Mouse (Mus musculus) liver, embryonic 15.5 days (tissue): ENCODE measurements around the gene Sprr2a2. TPM values are rescaled to one million over a fixed set of nuclear protein-coding genes. Genes with fewer than 3 reads are reported as not detected.
"Not testable (repeated sequence)": the region's sequence is repeated elsewhere in the genome, so short reads cannot be mapped to it uniquely, and the experiment has no call there.

Source experiments
- ATAC-seq: fragments of 200-750 bp; cut with Nextera tagmentation; 2 replicates; pipeline ENCODE4 v1.8.0; 2017; ENCODE audit warnings: moderate number of reproducible peaks, mild to moderate bottlenecking, moderate library complexity; ENCODE audit not compliant: insufficient read depth
- H3K27ac ChIP-seq: fragments of 300-500 bp; sonication (generic); replicated peaks from 2 replicates; pipeline ENCODE4 v1.5.1; 2015; ENCODE audit warnings: mild to moderate bottlenecking, inconsistent platforms
- H3K27me3 ChIP-seq: fragments of 300-500 bp; sonication (generic); 2 replicates; pipeline ENCODE4 v1.6.1; 2015; ENCODE audit warnings: mild to moderate bottlenecking, inconsistent platforms
- H3K36me3 ChIP-seq: fragments of 300-500 bp; sonication (generic); replicated peaks from 2 replicates; pipeline ENCODE4 v1.6.1; 2015; ENCODE audit warnings: moderate library complexity, mild to moderate bottlenecking, inconsistent platforms
- H3K4me1 ChIP-seq: fragments of 300-500 bp; sonication (generic); replicated peaks from 2 replicates; pipeline ENCODE4 v1.6.1; 2015; ENCODE audit warnings: inconsistent platforms
- H3K4me2 ChIP-seq: fragments of 300-500 bp; sonication (generic); 2 replicates; pipeline ENCODE4 v1.6.1; 2015; ENCODE audit warnings: moderate library complexity, mild to moderate bottlenecking, inconsistent platforms
- H3K4me3 ChIP-seq: fragments of 300-500 bp; sonication (generic); replicated peaks from 2 replicates; pipeline ENCODE4 v1.5.1; 2015; ENCODE audit warnings: mild to moderate bottlenecking, inconsistent platforms
- H3K9ac ChIP-seq: fragments of 300-500 bp; sonication (generic); 2 replicates; pipeline ENCODE4 v1.6.1; 2015; ENCODE audit warnings: moderate library complexity, mild to moderate bottlenecking, inconsistent platforms
- H3K9me3 ChIP-seq: fragments of 300-500 bp; sonication (generic); replicated peaks from 2 replicates; pipeline ENCODE4 v1.6.1; 2016; ENCODE audit warnings: inconsistent platforms
- WGBS: fragments of 180-500 bp; shearing (Covaris S2); methylation state at CpG from one replicate; pipeline ENCODE4 v1.1.7; 2015; ENCODE audit warnings: mixed read lengths; ENCODE audit not compliant: insufficient replicate concordance; 5-methylcytosine and 5-hydroxymethylcytosine counted together
- polyA plus RNA-seq: library from polyadenylated mRNA; unstranded; fragments of >200 nt; fragmentation: Nextera tagmentation; extraction: Ambion mirVana; gene quantifications from 2 replicates; pipeline ENCODE4 v1.2.1, GENCODE M21; 2015

Gene Sprr2a2
- polyA plus RNA-seq, 1 experiment from 2014 or later, result 0.30 TPM

DNA sequence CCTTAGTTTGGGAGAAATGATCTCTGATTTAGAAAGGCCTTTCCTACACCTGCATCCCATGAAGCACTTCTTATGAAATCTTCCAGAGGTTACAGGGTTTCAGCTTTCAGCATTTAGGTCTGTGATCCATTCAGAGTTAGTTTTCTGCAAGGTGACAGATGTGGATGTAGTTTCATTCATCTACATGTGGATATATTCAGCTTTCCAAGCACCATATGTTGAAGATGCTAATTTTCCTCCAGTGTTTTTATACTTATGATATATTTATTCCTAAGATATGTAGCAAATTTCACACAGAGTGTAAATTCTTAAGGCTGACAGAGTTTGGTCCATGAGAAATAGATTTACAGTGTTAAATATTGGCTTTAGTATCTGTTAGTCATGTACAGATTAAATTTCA lies 23.0 kb downstream of the Sprr2a2 start:
- ATAC-seq, result not testable (repeated sequence)

DNA sequence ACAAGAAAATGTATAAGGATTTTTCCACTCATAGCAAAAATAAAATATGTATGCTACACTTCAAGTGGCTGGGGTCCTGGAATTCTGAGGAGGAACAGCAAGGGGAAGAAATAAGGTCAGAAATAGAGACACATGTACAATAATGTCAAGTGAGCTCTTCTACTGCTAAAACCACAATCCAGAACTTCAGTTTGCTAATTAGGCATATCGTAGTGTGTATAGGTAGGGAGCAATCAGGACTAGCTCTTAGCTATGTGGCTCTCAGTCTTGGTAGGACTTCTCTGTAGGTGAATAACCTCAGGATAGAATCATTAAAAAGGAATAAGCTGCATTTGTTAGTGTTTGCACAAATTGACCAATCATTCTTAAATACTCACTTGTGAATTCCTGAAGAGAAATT lies 23.5 kb downstream of the Sprr2a2 start:
- H3K36me3 ChIP-seq, H3K4me2 ChIP-seq, ATAC-seq, H3K4me3 ChIP-seq, H3K27ac ChIP-seq, H3K9me3 ChIP-seq, H3K4me1 ChIP-seq, H3K9ac ChIP-seq, H3K27me3 ChIP-seq: not testable (repeated sequence)
- WGBS, result no CpG with 5 or more reads among the region's 1 CpGs

More for the DNA sequence above, 23.0 kb downstream of the Sprr2a2 start:
- H3K36me3 ChIP-seq, H3K4me2 ChIP-seq, H3K27me3 ChIP-seq, H3K9me3 ChIP-seq, H3K27ac ChIP-seq, H3K4me1 ChIP-seq, H3K4me3 ChIP-seq, H3K9ac ChIP-seq: not testable (repeated sequence)

DNA sequence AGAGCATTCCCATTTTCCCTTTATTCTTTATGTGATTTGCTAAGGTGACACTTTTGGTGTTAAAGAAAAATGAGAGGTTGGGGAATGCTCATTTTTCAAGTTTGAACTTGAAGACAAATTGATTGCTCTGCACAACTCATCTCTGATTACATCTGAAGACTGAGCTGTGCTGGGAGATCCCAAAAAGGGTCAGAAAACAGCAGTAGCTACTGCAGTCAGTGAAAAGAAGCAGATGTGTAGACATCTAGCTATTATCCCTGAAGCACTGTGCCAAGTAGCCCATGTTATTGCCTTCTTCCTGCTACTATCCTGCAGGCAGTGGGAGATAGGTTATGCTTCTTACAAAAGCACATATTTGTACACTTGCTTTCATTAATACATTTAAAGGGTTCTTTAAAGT lies 29.1 kb downstream of the Sprr2a2 start:
- ATAC-seq, H3K4me3 ChIP-seq, H3K9ac ChIP-seq, H3K4me1 ChIP-seq, H3K27ac ChIP-seq, H3K27me3 ChIP-seq, H3K36me3 ChIP-seq, H3K9me3 ChIP-seq, H3K4me2 ChIP-seq: not testable (repeated sequence)

- H3K9me3 ChIP-seq, H3K4me1 ChIP-seq, H3K27me3 ChIP-seq, H3K4me3 ChIP-seq, H3K36me3 ChIP-seq, H3K27ac ChIP-seq, H3K9ac ChIP-seq, H3K4me2 ChIP-seq: not testable (repeated sequence)
- ATAC-seq, result peak; percentile 38
- no CpG with 5 or more reads among the region's 10 CpGs for WGBS
Observed at GRCm38 (mm10) chr3:92246245-92246644, 30.5 kb downstream of the Sprr2a2 start.

- ATAC-seq, H3K9ac ChIP-seq, H3K27ac ChIP-seq, H3K27me3 ChIP-seq, H3K4me1 ChIP-seq, H3K9me3 ChIP-seq, H3K36me3 ChIP-seq, H3K4me2 ChIP-seq, H3K4me3 ChIP-seq: not testable (repeated sequence)
Observed at GRCm38 (mm10) chr3:92248494-92248893, 32.8 kb downstream of the Sprr2a2 start.

GRCm38 (mm10) chr3:92250450-92250849 lies 34.7 kb downstream of the Sprr2a2 start:
- H3K9me3 ChIP-seq, H3K9ac ChIP-seq, H3K4me1 ChIP-seq, H3K36me3 ChIP-seq, H3K27me3 ChIP-seq, H3K27ac ChIP-seq, H3K4me2 ChIP-seq, H3K4me3 ChIP-seq, ATAC-seq: not testable (repeated sequence)
- whole genome bisulfite sequencing, result 73% methylated on average over 2 of the region's 2 CpGs

DNA sequence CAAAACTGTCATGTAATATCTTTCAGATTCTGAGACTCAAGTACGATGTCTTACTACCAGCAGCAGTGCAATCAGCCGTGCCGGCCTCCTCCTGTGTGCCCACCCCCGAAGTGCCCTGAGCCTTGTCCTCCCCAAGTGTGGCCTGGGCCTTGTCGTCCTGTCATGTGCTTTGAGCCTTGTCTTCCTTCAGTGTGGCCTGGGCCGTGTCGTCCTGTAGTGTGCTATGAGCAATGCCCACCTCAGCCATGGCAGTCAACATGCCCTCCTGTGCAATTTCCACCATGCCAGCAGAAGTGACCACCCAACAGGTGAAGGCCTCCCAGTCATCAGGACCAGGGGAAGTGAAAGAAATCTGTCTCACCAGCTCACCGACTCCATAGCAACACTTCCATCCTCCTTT lies 38.1 kb downstream of the Sprr2a2 start:
- not testable (repeated sequence) for H3K36me3 ChIP-seq, H3K4me3 ChIP-seq, H3K9ac ChIP-seq, H3K9me3 ChIP-seq, H3K27me3 ChIP-seq, H3K27ac ChIP-seq, H3K4me2 ChIP-seq, H3K4me1 ChIP-seq
- peak; percentile 44; the same call in 1 of the 2 replicates for ATAC-seq
- no CpG with 5 or more reads among the region's 8 CpGs for WGBS

- not testable (repeated sequence) for H3K4me3 ChIP-seq, H3K4me2 ChIP-seq, H3K36me3 ChIP-seq, H3K9me3 ChIP-seq, ATAC-seq, H3K27me3 ChIP-seq, H3K27ac ChIP-seq, H3K4me1 ChIP-seq, H3K9ac ChIP-seq
Observed at GRCm38 (mm10) chr3:92258526-92258925, 42.8 kb downstream of the Sprr2a2 start.

GRCm38 (mm10) chr3:92263462-92263861 lies 47.7 kb downstream of the Sprr2a2 start:
- H3K27ac ChIP-seq, H3K9ac ChIP-seq, H3K27me3 ChIP-seq, H3K4me3 ChIP-seq, ATAC-seq, H3K9me3 ChIP-seq, H3K4me2 ChIP-seq, H3K4me1 ChIP-seq, H3K36me3 ChIP-seq: not testable (repeated sequence)
- no CpG with 5 or more reads among the region's 2 CpGs for WGBS

DNA sequence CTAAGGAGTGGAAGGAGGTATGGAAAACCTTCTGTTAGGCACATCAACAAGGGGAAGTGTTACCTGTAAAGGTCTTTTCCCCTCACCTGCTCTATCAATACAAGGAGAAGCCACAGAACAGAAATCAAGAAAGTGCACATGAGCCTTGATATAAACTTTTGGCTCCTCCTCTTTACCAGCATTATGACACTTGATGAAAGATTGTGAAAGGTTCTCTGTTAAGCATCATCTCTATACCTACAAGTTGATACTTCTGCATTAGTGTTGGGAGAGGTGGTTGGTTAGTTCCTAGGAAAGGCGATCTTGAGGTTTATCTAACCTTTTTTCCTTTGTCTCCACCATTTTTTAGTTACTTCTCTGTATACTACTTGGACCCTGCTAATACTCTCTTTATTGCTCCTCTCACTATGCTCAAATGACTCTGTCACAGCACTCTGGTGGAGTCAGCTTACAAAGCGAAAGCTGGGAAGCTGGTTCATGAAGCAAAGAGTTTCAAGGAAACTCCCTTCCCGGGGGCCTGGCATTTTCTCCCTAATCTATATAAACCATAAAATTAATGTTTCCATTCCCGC lies 55.8 kb downstream of the Sprr2a2 start:
- not testable (repeated sequence) for H3K9me3 ChIP-seq, H3K4me2 ChIP-seq, H3K27me3 ChIP-seq, H3K36me3 ChIP-seq, H3K4me3 ChIP-seq, H3K4me1 ChIP-seq, H3K9ac ChIP-seq, H3K27ac ChIP-seq, ATAC-seq
- WGBS, result no CpG with 5 or more reads among the region's 4 CpGs

GRCm38 (mm10) chr3:92273504-92273903 lies 57.8 kb downstream of the Sprr2a2 start:
- not testable (repeated sequence) for H3K4me1 ChIP-seq, H3K9ac ChIP-seq, H3K36me3 ChIP-seq, H3K4me2 ChIP-seq, H3K27me3 ChIP-seq, H3K9me3 ChIP-seq, H3K27ac ChIP-seq, ATAC-seq, H3K4me3 ChIP-seq

DNA sequence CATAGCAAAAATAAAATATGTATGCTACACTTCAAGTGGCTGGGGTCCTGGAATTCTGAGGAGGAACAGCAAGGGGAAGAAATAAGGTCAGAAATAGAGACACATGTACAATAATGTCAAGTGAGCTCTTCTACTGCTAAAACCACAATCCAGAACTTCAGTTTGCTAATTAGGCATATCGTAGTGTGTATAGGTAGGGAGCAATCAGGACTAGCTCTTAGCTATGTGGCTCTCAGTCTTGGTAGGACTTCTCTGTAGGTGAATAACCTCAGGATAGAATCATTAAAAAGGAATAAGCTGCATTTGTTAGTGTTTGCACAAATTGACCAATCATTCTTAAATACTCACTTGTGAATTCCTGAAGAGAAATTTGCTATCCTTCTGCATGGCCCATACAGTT lies 58.3 kb downstream of the Sprr2a2 start:
- ATAC-seq, H3K9me3 ChIP-seq, H3K4me1 ChIP-seq, H3K36me3 ChIP-seq, H3K27ac ChIP-seq, H3K4me2 ChIP-seq, H3K27me3 ChIP-seq, H3K4me3 ChIP-seq, H3K9ac ChIP-seq: not testable (repeated sequence)
- no CpG with 5 or more reads among the region's 1 CpGs for WGBS

DNA sequence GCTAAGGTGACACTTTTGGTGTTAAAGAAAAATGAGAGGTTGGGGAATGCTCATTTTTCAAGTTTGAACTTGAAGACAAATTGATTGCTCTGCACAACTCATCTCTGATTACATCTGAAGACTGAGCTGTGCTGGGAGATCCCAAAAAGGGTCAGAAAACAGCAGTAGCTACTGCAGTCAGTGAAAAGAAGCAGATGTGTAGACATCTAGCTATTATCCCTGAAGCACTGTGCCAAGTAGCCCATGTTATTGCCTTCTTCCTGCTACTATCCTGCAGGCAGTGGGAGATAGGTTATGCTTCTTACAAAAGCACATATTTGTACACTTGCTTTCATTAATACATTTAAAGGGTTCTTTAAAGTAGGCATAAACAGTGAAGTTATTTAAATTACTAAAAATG lies 63.9 kb downstream of the Sprr2a2 start:
- H3K9ac ChIP-seq, H3K4me1 ChIP-seq, H3K4me3 ChIP-seq, H3K36me3 ChIP-seq, H3K4me2 ChIP-seq, H3K27me3 ChIP-seq, ATAC-seq, H3K27ac ChIP-seq, H3K9me3 ChIP-seq: not testable (repeated sequence)
